Mouse (Mus musculus): Measurements from ENCODE around the gene Cyp2c67.
"Not testable (repeated sequence)": the region's sequence is repeated elsewhere in the genome, so short reads cannot be mapped to it uniquely, and the experiment has no call there.

Cyp2c67 gene

DNA sequence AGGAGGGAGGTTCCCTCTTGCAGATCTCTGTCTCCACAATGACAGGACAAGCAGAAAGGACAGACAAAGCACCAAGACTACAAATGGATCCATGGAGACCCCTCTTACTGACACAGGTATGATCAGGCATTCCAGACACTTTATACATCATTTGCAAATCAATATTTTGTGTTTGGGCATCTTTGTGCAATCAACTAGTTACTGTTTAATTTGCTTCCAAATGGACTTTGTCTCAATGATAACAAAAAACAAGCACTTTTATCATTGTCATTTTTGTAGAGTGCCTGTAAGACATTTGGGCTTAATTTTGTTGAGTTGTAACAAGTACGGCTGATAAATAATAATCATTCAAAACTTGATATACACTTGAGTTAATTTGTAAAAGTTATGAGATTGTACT, at the start of gene Cyp2c67:
Gene Cyp2c67, minus strand, starts transcription at position 114 of the 400 bp plus-strand sequence.
- no peak for DNase-seq

DNA sequence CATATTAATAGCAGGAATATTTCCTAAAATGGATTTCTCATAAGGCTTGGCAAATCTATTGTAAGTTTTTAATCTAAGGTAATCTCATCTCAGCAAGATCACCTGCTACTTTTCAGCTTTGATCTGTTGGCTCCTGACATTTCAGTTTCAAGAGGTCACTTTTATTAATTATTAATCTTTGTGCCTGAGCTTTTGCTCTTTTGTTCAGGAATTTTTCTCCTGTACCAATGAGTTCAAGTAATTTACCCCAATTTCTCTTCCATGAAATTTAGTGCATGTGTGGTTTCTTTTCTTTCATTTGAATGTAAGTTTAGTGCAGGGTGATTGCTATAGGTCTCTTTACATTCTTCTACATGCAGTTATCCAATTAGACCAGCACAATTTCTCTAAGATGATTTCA, 16.8 kb upstream of the Cyp2c67 start:
- not testable (repeated sequence) for DNase-seq

DNA sequence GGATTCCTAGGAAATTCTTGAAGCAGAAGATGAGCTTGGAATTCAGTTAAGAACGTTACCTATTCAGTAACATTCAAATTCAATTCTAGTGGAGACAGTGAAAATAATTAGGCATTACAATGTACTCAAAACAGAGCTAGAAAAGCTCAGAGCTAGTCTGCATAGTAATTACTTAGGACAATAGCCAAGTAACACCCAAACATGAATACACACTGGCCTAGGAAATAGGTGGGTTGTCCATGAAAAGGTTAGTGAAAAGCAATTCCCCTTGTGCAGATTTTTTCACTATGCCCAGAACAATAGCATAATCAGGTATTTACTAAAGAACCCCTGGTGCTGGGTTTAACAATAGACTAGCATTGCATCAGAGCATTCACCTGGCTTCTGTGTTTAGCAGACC, 3.5 kb upstream of the Cyp2c67 start:
- DNase-seq, result no peak

DNA sequence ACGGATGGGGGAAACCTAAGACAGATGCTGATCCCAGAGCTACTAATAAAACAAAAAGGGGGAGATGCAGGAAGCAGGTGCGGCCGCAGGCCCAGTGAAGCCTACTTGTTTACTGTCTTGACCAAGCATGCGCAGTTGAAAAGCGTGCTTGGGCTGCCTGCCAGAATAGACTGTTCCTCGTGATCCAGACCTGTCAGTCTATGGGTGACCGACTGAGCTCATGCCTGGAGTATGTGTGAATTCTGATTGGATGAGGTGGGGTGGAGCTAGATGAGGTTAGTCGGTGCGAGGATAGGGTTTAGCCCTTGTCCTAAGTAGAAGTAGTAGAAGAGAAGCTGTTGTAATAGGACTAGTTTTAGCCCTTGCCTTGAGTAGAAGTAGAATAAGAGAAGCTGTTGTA, 1.3 kb downstream of the Cyp2c67 start:
- no peak for DNase-seq

DNA sequence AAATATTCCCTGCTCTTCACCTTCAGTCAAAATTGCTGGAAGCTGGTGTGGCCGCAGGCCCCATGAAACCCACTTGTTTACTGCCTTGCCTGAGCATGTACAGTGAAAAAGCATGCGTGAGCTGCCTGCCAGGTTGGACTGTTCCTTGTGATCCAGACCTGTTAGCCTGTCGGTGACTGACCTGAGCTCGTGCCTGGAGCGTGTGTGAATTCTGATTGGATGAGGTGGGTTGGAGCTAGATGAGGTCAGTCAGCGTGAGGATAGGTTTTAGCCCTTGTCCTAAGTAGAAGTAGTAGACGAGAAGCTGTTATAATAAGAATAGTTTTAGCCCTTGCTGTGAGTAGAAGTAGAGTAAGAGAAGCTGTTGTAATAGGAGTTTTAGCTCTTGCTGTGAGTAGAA, 4.3 kb downstream of the Cyp2c67 start:
- not testable (repeated sequence) for DNase-seq
